Mouse (Mus musculus) MEL (cell line): ENCODE results near the gene Lpin1.

ENCODE experiments used
- GABPA ChIP-seq: IDR thresholded peaks from 2 replicates; pipeline ENCODE4 v1.6.1; 2012; ENCODE audit warnings: low read depth, mild to moderate bottlenecking, inconsistent platforms, low read length, improper control_type of control experiment, moderate library complexity
- GATA1 ChIP-seq: IDR thresholded peaks from 2 replicates; pipeline ENCODE4 v1.6.1; 2011; ENCODE audit warnings: low read depth, low read length, improper control_type of control experiment
- USF2 ChIP-seq, 2 experiments: IDR thresholded peaks; 2 replicates each; pipeline ENCODE4 v1.6.1; 2011 to 2012; ENCODE audit warnings: improper control_type of control experiment in 2 of 2, low read length in 2 of 2, borderline replicate concordance in 1 of 2, inconsistent platforms in 1 of 2, low read depth in 1 of 2, mild to moderate bottlenecking in 1 of 2; ENCODE audit not compliant: insufficient read depth in 1 of 2

DNA sequence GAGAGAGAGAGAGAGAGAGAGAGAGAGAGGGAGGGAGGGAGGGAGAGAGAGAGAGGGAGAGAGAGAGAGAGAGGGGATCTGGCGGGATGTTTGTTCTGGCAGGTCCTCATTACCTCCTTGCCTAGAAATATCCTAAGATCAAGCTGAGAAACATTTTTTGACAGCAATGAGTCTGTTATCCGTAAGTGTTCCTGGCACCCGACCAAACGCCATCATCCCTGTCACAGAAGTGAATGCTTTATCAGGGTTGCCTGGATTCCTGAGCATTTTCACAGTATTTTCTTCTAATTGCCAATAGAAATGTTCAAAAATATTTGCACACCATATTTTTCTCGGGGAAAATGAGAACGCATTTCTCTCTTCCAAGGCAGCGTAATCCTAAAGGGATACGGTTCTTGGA lies 56.6 kb downstream of the Lpin1 start:
- TF ChIP-seq USF2 (IDR thresholded peaks at IDR 0.05; ENCODE audit: borderline replicate concordance in 1 of 2, insufficient read depth in 1 of 2, low read depth in 1 of 2, low read length in 2 of 2) = no peak
- TF ChIP-seq GABPA = no peak
- TF ChIP-seq GATA1 = no peak
